Mouse (Mus musculus) C2C12 (cell line): ENCODE measurements around the gene Hs3st5.

Experiments
- CTCF ChIP-seq: IDR thresholded peaks from one replicate; pipeline ENCODE4 v1.5.1; 2011; ENCODE audit not compliant: control insufficient read depth, insufficient read depth, insufficient read length
- MAX ChIP-seq: IDR thresholded peaks from one replicate; pipeline ENCODE4 v1.6.1; 2011; ENCODE audit warnings: mild to moderate bottlenecking, control low read depth

GRCm38 (mm10) chr10:36726239-36726638 lies 219.6 kb downstream of the Hs3st5 start:
- TF ChIP-seq CTCF (no peak), MAX (no peak)
